15 mouse cellular contexts compared by ENCODE assay signal in the genomic region with DNA sequence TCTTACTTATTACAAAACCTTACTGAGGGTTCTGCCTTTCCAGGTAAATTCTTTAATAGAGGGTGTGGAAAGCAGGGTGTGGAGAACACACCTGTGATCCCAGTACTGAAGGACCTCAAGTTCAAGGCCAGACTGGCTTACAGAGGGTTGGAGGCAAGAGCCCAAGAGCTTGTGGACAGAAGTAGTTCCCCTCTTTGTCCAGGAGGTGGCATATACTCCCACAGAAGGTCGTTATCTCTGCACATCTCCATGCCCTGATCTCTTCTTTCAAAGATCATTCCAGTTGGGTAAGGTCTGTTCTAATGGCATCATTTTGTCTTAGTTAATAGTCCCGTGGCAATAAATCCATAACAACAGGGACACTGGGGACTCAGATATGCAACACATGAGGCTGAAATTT. TPM values are rescaled to one million over a fixed set of nuclear protein-coding genes. Genes with fewer than 3 reads are reported as not detected.
A peak's percentile ranks its signal among the peaks of the same experiment; 100 is the strongest.
DNase-seq lines count a peak whose midpoint lies in the region; ATAC-seq and TF ChIP-seq lines count a peak whose summit lies in the region.
"Had no signal": no experiment of that assay in that cellular context is flagged by ENCODE, and none has a peak within 500 bp of the region (broad histone marks: within the 10 kb centered on the region; RNA-seq: fewer than 3 reads in every experiment).

No protein-coding gene starts in this region.

- no peak overlapping the region for H3K9ac ChIP-seq in hindbrain, postnatal 0 days (replicated peaks; ENCODE audit: low read length)
- no peak overlapping the region for H3K9ac ChIP-seq in hindbrain, embryonic 11.5 days (ENCODE audit: low read depth, low read length)
- H3K9ac ChIP-seq in midbrain, postnatal 0 days (replicated peaks; ENCODE audit: low read length, poor library complexity, severe bottlenecking): no peak overlapping the region
- H3K9ac ChIP-seq: intestine, embryonic 15.5 days had no signal

- peak; percentile 49 for TF ChIP-seq CTCF in hindbrain, postnatal 0 days (IDR thresholded peaks at IDR 0.05; ENCODE audit: low read depth)
- peak; percentile 39 for TF ChIP-seq CTCF in midbrain, postnatal 0 days (IDR thresholded peaks at IDR 0.05)

- ATAC-seq in hindbrain, postnatal 0 days: no peak
- ATAC-seq in hindbrain, embryonic 11.5 days (ENCODE audit: low FRiP score): no peak
- no peak for ATAC-seq in midbrain, postnatal 0 days (ENCODE audit: low FRiP score)
- no peak for ATAC-seq in frontal cortex, adult (ENCODE audit: low TSS enrichment)
- ATAC-seq: intestine, embryonic 15.5 days had no signal

- DNase-seq in hindbrain, postnatal 0 days (ENCODE audit: low spot score): no peak
- no peak for DNase-seq in hindbrain, embryonic 11.5 days (ENCODE audit: low spot score)
- DNase-seq in midbrain, postnatal 0 days (ENCODE audit: low spot score): no peak
- no peak for DNase-seq in midbrain, embryonic 10.5 days (ENCODE audit: low spot score)
- peak; percentile 17 for DNase-seq in induced T-regulatory cell, adult 2 months (ENCODE audit: low read depth)
- no peak for DNase-seq in neural tube, embryonic 10.5 days (ENCODE audit: extremely low spot score, low spot score)
- DNase-seq: adrenal gland, postnatal 36 days; cerebellum, adult 9-10 months; left cerebral cortex, postnatal 4 days; lung, postnatal 10 days had no signal

- no peak overlapping the region for H3K4me2 ChIP-seq in hindbrain, postnatal 0 days (ENCODE audit: low read depth, low read length)
- no peak overlapping the region for H3K4me2 ChIP-seq in hindbrain, embryonic 11.5 days (replicated peaks; ENCODE audit: low read depth, low read length)
- no peak overlapping the region for H3K4me2 ChIP-seq in midbrain, postnatal 0 days (ENCODE audit: low read depth, low read length, poor library complexity, severe bottlenecking)
- H3K4me2 ChIP-seq: intestine, embryonic 15.5 days had no signal

- H3K4me1 ChIP-seq in hindbrain, postnatal 0 days (ENCODE audit: insufficient read depth, low read length): no peaks in the 10 kb centered on the region
- no peaks in the 10 kb centered on the region for H3K4me1 ChIP-seq in hindbrain, embryonic 11.5 days (replicated peaks; ENCODE audit: control insufficient read depth, insufficient read depth, low read length)
- no peaks in the 10 kb centered on the region for H3K4me1 ChIP-seq in midbrain, postnatal 0 days (ENCODE audit: insufficient read depth, low read length)
- H3K4me1 ChIP-seq in midbrain, embryonic 10.5 days: no peaks in the 10 kb centered on the region
- H3K4me1 ChIP-seq: intestine, embryonic 15.5 days had no signal

- H3K27ac ChIP-seq in hindbrain, postnatal 0 days: no peak overlapping the region
- no peak overlapping the region for H3K27ac ChIP-seq in hindbrain, embryonic 11.5 days (ENCODE audit: low read depth, low read length)
- no peak overlapping the region for H3K27ac ChIP-seq in midbrain, postnatal 0 days (ENCODE audit: low read depth, low read length)
- no peak overlapping the region for H3K27ac ChIP-seq in midbrain, embryonic 10.5 days (replicated peaks)
- H3K27ac ChIP-seq: intestine, embryonic 15.5 days had no signal

- no peaks in the 10 kb centered on the region for H3K36me3 ChIP-seq in hindbrain, postnatal 0 days (ENCODE audit: insufficient read depth, low read length)
- H3K36me3 ChIP-seq in hindbrain, embryonic 11.5 days (ENCODE audit: control insufficient read depth, insufficient read depth, low read length): no peaks in the 10 kb centered on the region
- H3K36me3 ChIP-seq in midbrain, postnatal 0 days (ENCODE audit: insufficient read depth, low read length): no peaks in the 10 kb centered on the region
- no peaks in the 10 kb centered on the region for H3K36me3 ChIP-seq in midbrain, embryonic 10.5 days
- H3K36me3 ChIP-seq: intestine, embryonic 15.5 days had no signal

- no peak overlapping the region for H3K4me3 ChIP-seq in hindbrain, postnatal 0 days (ENCODE audit: low read length)
- no peak overlapping the region for H3K4me3 ChIP-seq in hindbrain, embryonic 11.5 days (ENCODE audit: low read depth, low read length)
- no peak overlapping the region for H3K4me3 ChIP-seq in midbrain, postnatal 0 days (ENCODE audit: low read depth, low read length)
- no peak overlapping the region for H3K4me3 ChIP-seq in midbrain, embryonic 10.5 days
- H3K4me3 ChIP-seq: intestine, embryonic 15.5 days had no signal

- H3K27me3 ChIP-seq in hindbrain, postnatal 0 days (ENCODE audit: insufficient read depth, low read length): no peaks in the 10 kb centered on the region
- no peaks in the 10 kb centered on the region for H3K27me3 ChIP-seq in hindbrain, embryonic 11.5 days (ENCODE audit: control insufficient read depth, insufficient read depth, low read length)
- H3K27me3 ChIP-seq in midbrain, postnatal 0 days (ENCODE audit: insufficient read depth, low read length): no peaks in the 10 kb centered on the region
- no peaks in the 10 kb centered on the region for H3K27me3 ChIP-seq in midbrain, embryonic 10.5 days (ENCODE audit: low read depth, poor library complexity, severe bottlenecking)
- H3K27me3 ChIP-seq: intestine, embryonic 15.5 days had no signal

- H3K9me3 ChIP-seq in hindbrain, postnatal 0 days (ENCODE audit: low read length): no peaks in the 10 kb centered on the region
- H3K9me3 ChIP-seq in hindbrain, embryonic 11.5 days (ENCODE audit: control insufficient read depth, low read length): no peaks in the 10 kb centered on the region; the same call in 1 of the 2 replicates
- H3K9me3 ChIP-seq in midbrain, postnatal 0 days (ENCODE audit: low read length): 0 out of 2 replicates have a peak, but pooled peaks cover 3% of the 10 kb centered on the region
- peaks cover 20% of the 10 kb centered on the region for H3K9me3 ChIP-seq in midbrain, embryonic 10.5 days (replicated peaks)
- H3K9me3 ChIP-seq: intestine, embryonic 15.5 days had no signal

- 44% methylated on average over 2 of the region's 2 CpGs for WGBS in hindbrain, postnatal 0 days
- 70% methylated on average over 2 of the region's 2 CpGs for WGBS in hindbrain, embryonic 11.5 days
- WGBS in midbrain, postnatal 0 days: 51% methylated on average over 2 of the region's 2 CpGs
- 58% methylated on average over 2 of the region's 2 CpGs for WGBS in midbrain, embryonic 10.5 days

RNA-seq across cellular contexts. Expression of a gene that starts 49.0 kb away (rescaled TPM):
- not detected in 2 replicates for total RNA-seq in hindbrain, postnatal 0 days (2014; rRNA removed)
- polyA plus RNA-seq in hindbrain, postnatal 0 days (2015; fragmentation: Nextera tagmentation; extraction: Ambion mirVana): not detected in 2 replicates
- polyA plus RNA-seq in hindbrain, embryonic 11.5 days (2014; fragmentation: Nextera tagmentation; extraction: Ambion mirVana): not detected in 2 replicates
- total RNA-seq in midbrain, postnatal 0 days (2014; rRNA removed): not detected in 2 replicates
- not detected in 2 replicates for polyA plus RNA-seq in midbrain, postnatal 0 days (2015; fragmentation: Nextera tagmentation; extraction: Ambion mirVana)
- polyA plus RNA-seq in midbrain, embryonic 10.5 days (2016; fragmentation: Nextera tagmentation; extraction: Ambion mirVana): not detected in 2 replicates
- total RNA-seq: adrenal gland, postnatal 36 days; gastrocnemius, adult 18-20 months; left cerebral cortex, postnatal 4 days; monocyte, adult 5-6 weeks had no signal
- polyA plus RNA-seq: heart, embryonic 16.5 days had no signal
